Mouse (Mus musculus): ENCODE results near the gene 2200002D01Rik. TPM values are rescaled to one million over a fixed set of nuclear protein-coding genes. Genes with fewer than 3 reads are reported as not detected.

Gene 2200002D01Rik
- polyA plus RNA-seq, 1 experiment from 2014 or later = 1.2 TPM

- H3K9ac ChIP-seq = no peak overlapping the region
- WGBS = 89% methylated on average over 6 of the region's 6 CpGs
Measured at GRCm38 (mm10) chr7:29202577-29202976, 45.7 kb downstream of the 2200002D01Rik start.

More at GRCm38 (mm10) chr7:29202577-29202976, 45.7 kb downstream of the 2200002D01Rik start:
- Histone ChIP-seq H3K27me3 (no peaks in the 10 kb centered on the region), H3K9me3 (replicated peaks) (no peaks in the 10 kb centered on the region), H3K4me2 (no peak overlapping the region), H3K4me3 (no peak overlapping the region), H3K27ac (no peak overlapping the region), H3K4me1 (no peaks in the 10 kb centered on the region), H3K36me3 (ENCODE audit: poor library complexity, severe bottlenecking) (no peaks in the 10 kb centered on the region)
- no peak for ATAC-seq

Other genes with a start within 250 kb of the 2200002D01Rik start
- gene Ryr1, start 123.3 kb downstream of the 2200002D01Rik start, polyA plus RNA-seq (2015; fragmentation: Nextera tagmentation; extraction: Ambion mirVana) = 7.5 and 10.2 TPM in 2 replicates
- 0.48 and 0.57 TPM in 2 replicates for gene Rasgrp4, start 113.6 kb downstream of the 2200002D01Rik start, polyA plus RNA-seq (2015; fragmentation: Nextera tagmentation; extraction: Ambion mirVana)
- 14.1 and 15.9 TPM in 2 replicates for gene Fam98c, start 92.2 kb downstream of the 2200002D01Rik start, polyA plus RNA-seq (2015; fragmentation: Nextera tagmentation; extraction: Ambion mirVana)
- 0.38 and 0.65 TPM in 2 replicates for gene Ggn, start 78.3 kb downstream of the 2200002D01Rik start, polyA plus RNA-seq (2015; fragmentation: Nextera tagmentation; extraction: Ambion mirVana)
- gene Spred3, start 78.1 kb downstream of the 2200002D01Rik start, polyA plus RNA-seq (2015; fragmentation: Nextera tagmentation; extraction: Ambion mirVana) = 5.6 and 6.5 TPM in 2 replicates
- gene Psmd8, start 67.8 kb downstream of the 2200002D01Rik start, polyA plus RNA-seq (2015; fragmentation: Nextera tagmentation; extraction: Ambion mirVana) = 292 and 296 TPM in 2 replicates
- gene Catsperg1, start 34.4 kb downstream of the 2200002D01Rik start, polyA plus RNA-seq (2015; fragmentation: Nextera tagmentation; extraction: Ambion mirVana) = 1.1 and 1.2 TPM in 2 replicates
- 0.27 and 0.44 TPM in 2 replicates for gene Kcnk6, start 16.0 kb downstream of the 2200002D01Rik start, polyA plus RNA-seq (2015; fragmentation: Nextera tagmentation; extraction: Ambion mirVana)
- 73.4 and 75.5 TPM in 2 replicates for gene Yif1b, start 10.1 kb downstream of the 2200002D01Rik start, polyA plus RNA-seq (2015; fragmentation: Nextera tagmentation; extraction: Ambion mirVana)
- 30.1 and 41.3 TPM in 2 replicates for gene Spint2, start 33.4 kb upstream of the 2200002D01Rik start, polyA plus RNA-seq (2015; fragmentation: Nextera tagmentation; extraction: Ambion mirVana)
- 14.9 and 17.2 TPM in 2 replicates for gene Ppp1r14a, start 40.8 kb upstream of the 2200002D01Rik start, polyA plus RNA-seq (2015; fragmentation: Nextera tagmentation; extraction: Ambion mirVana)
- gene Dpf1, start 55.5 kb upstream of the 2200002D01Rik start, polyA plus RNA-seq (2015; fragmentation: Nextera tagmentation; extraction: Ambion mirVana) = 165 and 182 TPM in 2 replicates

Measured in forebrain, embryonic 13.5 days (tissue).